Mouse (Mus musculus) MEL (cell line): ENCODE measurements around the gene Pknox2. TPM values are rescaled to one million over a fixed set of nuclear protein-coding genes. Genes with fewer than 3 reads are reported as not detected.

ENCODE experiments used
- DNase-seq: peaks from one replicate; pipeline ENCODE4 v3.0.0; 2011; ENCODE audit warnings: low read depth, low spot score
- H3K27ac ChIP-seq: 2 replicates; pipeline ENCODE4 v1.5.1; 2012; ENCODE audit warnings: low read depth, mild to moderate bottlenecking, control low read depth, low read length, moderate library complexity; ENCODE audit not compliant: control insufficient read depth
- H3K27me3 ChIP-seq, 2 experiments: fragments of 150-350 bp in 1 of 2; sonication (generic) in 1 of 2; 2 replicates each; pipeline ENCODE4 v1.6.1; 2012; ENCODE audit warnings: low read length in 2 of 2, mild to moderate bottlenecking in 2 of 2, improper control_type of control experiment in 1 of 2, moderate library complexity in 1 of 2; ENCODE audit not compliant: insufficient read depth in 2 of 2, control insufficient read depth in 1 of 2
- H3K36me3 ChIP-seq, 2 experiments: 2 replicates each; pipeline ENCODE4 v1.6.1; 2012 to 2014; ENCODE audit warnings: low read length in 2 of 2, improper control_type of control experiment in 1 of 2, inconsistent platforms in 1 of 2, mild to moderate bottlenecking in 1 of 2; ENCODE audit not compliant: insufficient read depth in 2 of 2, control insufficient read depth in 1 of 2
- H3K4me1 ChIP-seq, 2 experiments: fragments of 150-350 bp in 1 of 2; sonication (generic) in 1 of 2; 2 replicates each; pipeline ENCODE4 v1.6.1; 2012; ENCODE audit warnings: low read length in 2 of 2, improper control_type of control experiment in 1 of 2, mild to moderate bottlenecking in 1 of 2; ENCODE audit not compliant: insufficient read depth in 2 of 2, control insufficient read depth in 1 of 2
- H3K4me3 ChIP-seq, 2 experiments: fragments of 150-350 bp in 1 of 2; sonication (generic) in 1 of 2; 2 replicates each; pipeline ENCODE4 v1.5.1; 2012; ENCODE audit warnings: low read depth in 2 of 2, low read length in 2 of 2, mild to moderate bottlenecking in 2 of 2, moderate library complexity in 2 of 2, control low read depth in 1 of 2, improper control_type of control experiment in 1 of 2; ENCODE audit not compliant: control insufficient read depth in 1 of 2, insufficient read depth in 1 of 2
- H3K79me2 ChIP-seq: 2 replicates; pipeline ENCODE4 v1.6.1; 2012; ENCODE audit warnings: mild to moderate bottlenecking, low read length, moderate library complexity; ENCODE audit not compliant: control insufficient read depth, poor library complexity, insufficient read depth
- H3K9ac ChIP-seq: 2 replicates; pipeline ENCODE4 v1.6.1; 2012; ENCODE audit warnings: low read depth, mild to moderate bottlenecking, control low read depth, low read length, moderate library complexity; ENCODE audit not compliant: control insufficient read depth, poor library complexity, severe bottlenecking
- H3K9me3 ChIP-seq: fragments of 150-350 bp; sonication (generic); replicated peaks from 2 replicates; pipeline ENCODE4 v1.6.1; 2012; ENCODE audit warnings: mild to moderate bottlenecking, low read length, improper control_type of control experiment, moderate library complexity; ENCODE audit not compliant: insufficient read depth
- CHD2 ChIP-seq: IDR thresholded peaks from 2 replicates; pipeline ENCODE4 v1.6.1; 2011; ENCODE audit warnings: low read length, improper control_type of control experiment
- CTCF ChIP-seq, 3 experiments: IDR thresholded peaks in 2 of 3; conservative IDR thresholded peaks in 1 of 3; 2 replicates each; pipeline ENCODE4 v1.5.1; 2011 to 2012; ENCODE audit warnings: low read length in 3 of 3, low read depth in 2 of 3, mild to moderate bottlenecking in 2 of 3, improper control_type of control experiment in 1 of 3, inconsistent platforms in 1 of 3, mixed read lengths in 1 of 3, moderate library complexity in 1 of 3; ENCODE audit not compliant: control insufficient read depth in 1 of 3, insufficient read depth in 1 of 3, poor library complexity in 1 of 3, severe bottlenecking in 1 of 3
- ELF1 ChIP-seq: IDR thresholded peaks from 2 replicates; pipeline ENCODE4 v1.6.1; 2014; ENCODE audit warnings: low read depth, mild to moderate bottlenecking, inconsistent platforms, low read length, improper control_type of control experiment, moderate library complexity
- EP300 ChIP-seq, 2 experiments: IDR thresholded peaks; 2 replicates each; pipeline ENCODE4 v1.6.1; 2011; ENCODE audit warnings: improper control_type of control experiment in 2 of 2, low read length in 2 of 2, low read depth in 1 of 2, mild to moderate bottlenecking in 1 of 2
- ETS1 ChIP-seq: IDR thresholded peaks from 2 replicates; pipeline ENCODE4 v1.6.1; 2012; ENCODE audit warnings: low read depth, mild to moderate bottlenecking, inconsistent platforms, low read length, improper control_type of control experiment, moderate library complexity
- KAT2A ChIP-seq: conservative IDR thresholded peaks from 2 replicates; pipeline ENCODE4 v1.6.1; 2012; ENCODE audit warnings: low read depth, low read length, improper control_type of control experiment, inconsistent platforms
- MAFK ChIP-seq: IDR thresholded peaks from 2 replicates; pipeline ENCODE4 v1.6.1; 2011; ENCODE audit warnings: low read depth, mild to moderate bottlenecking, low read length, improper control_type of control experiment, borderline replicate concordance
- MYB ChIP-seq: IDR thresholded peaks from 2 replicates; pipeline ENCODE4 v1.6.1; 2011; ENCODE audit warnings: mild to moderate bottlenecking, low read depth, low read length, improper control_type of control experiment
- MYC ChIP-seq: IDR thresholded peaks from 2 replicates; pipeline ENCODE4 v1.6.1; 2011; ENCODE audit warnings: low read depth, mild to moderate bottlenecking, low read length, improper control_type of control experiment, moderate library complexity
- NRF1 ChIP-seq: IDR thresholded peaks from 2 replicates; pipeline ENCODE4 v1.6.1; 2014; ENCODE audit warnings: low read depth, mild to moderate bottlenecking, inconsistent platforms, low read length, improper control_type of control experiment, moderate library complexity; ENCODE audit not compliant: poor library complexity, insufficient read depth, severe bottlenecking
- POLR2A ChIP-seq, 2 experiments: IDR thresholded peaks; 2 replicates each; pipeline ENCODE4 v1.6.1; 2011 to 2012; ENCODE audit warnings: low read length in 2 of 2, mild to moderate bottlenecking in 2 of 2, control low read depth in 1 of 2, improper control_type of control experiment in 1 of 2, low read depth in 1 of 2, moderate library complexity in 1 of 2; ENCODE audit not compliant: control insufficient read depth in 1 of 2, insufficient read depth in 1 of 2, poor library complexity in 1 of 2
- RCOR1 ChIP-seq: IDR thresholded peaks from 2 replicates; pipeline ENCODE4 v1.6.1; 2012; ENCODE audit warnings: low read depth, mild to moderate bottlenecking, inconsistent platforms, low read length, improper control_type of control experiment
- SIN3A ChIP-seq: IDR thresholded peaks from 2 replicates; pipeline ENCODE4 v1.6.1; 2012; ENCODE audit warnings: low read length, improper control_type of control experiment, inconsistent platforms
- SMC3 ChIP-seq: IDR thresholded peaks from 2 replicates; pipeline ENCODE4 v1.6.1; 2011; ENCODE audit warnings: low read depth, low read length, improper control_type of control experiment
- TAL1 ChIP-seq: IDR thresholded peaks from 2 replicates; pipeline ENCODE4 v1.6.1; 2012; ENCODE audit warnings: mild to moderate bottlenecking, inconsistent platforms, low read length, moderate library complexity, mixed read lengths
- TBP ChIP-seq: IDR thresholded peaks from 2 replicates; pipeline ENCODE4 v1.8.0; 2011; ENCODE audit warnings: low read depth, low read length, improper control_type of control experiment
- USF1 ChIP-seq: IDR thresholded peaks from 2 replicates; pipeline ENCODE4 v1.6.1; 2014; ENCODE audit warnings: low read depth, mild to moderate bottlenecking, inconsistent platforms, low read length, improper control_type of control experiment, moderate library complexity
- ZMIZ1 ChIP-seq: IDR thresholded peaks from 2 replicates; pipeline ENCODE4 v1.6.1; 2012; ENCODE audit warnings: low read depth, mild to moderate bottlenecking, inconsistent platforms, low read length, improper control_type of control experiment, moderate library complexity
- polyA plus RNA-seq, 2 experiments: library from polyadenylated mRNA; stranded (reverse) in 1 of 2; unstranded in 1 of 2; fragments of >175 nt in 1 of 2; fragments of >200 nt in 1 of 2; gene quantifications; 2 replicates each; pipeline versions ENCODE4 v1.2.1 to v1.2.4; 2012; ENCODE audit warnings: low replicate concordance in 2 of 2, low read depth in 1 of 2; ENCODE audit not compliant: insufficient read length in 2 of 2, insufficient read depth in 1 of 2, missing spikeins in 1 of 2
- total RNA-seq: library from RNA; depleted of rRNA; stranded (reverse); fragments of 300-350 nt; gene quantifications from 2 replicates; pipeline ENCODE4 v1.2.3, GENCODE M21; 2012

The Pknox2 gene
- total and polyA plus RNA-seq, 3 experiments = not detected

DNA sequence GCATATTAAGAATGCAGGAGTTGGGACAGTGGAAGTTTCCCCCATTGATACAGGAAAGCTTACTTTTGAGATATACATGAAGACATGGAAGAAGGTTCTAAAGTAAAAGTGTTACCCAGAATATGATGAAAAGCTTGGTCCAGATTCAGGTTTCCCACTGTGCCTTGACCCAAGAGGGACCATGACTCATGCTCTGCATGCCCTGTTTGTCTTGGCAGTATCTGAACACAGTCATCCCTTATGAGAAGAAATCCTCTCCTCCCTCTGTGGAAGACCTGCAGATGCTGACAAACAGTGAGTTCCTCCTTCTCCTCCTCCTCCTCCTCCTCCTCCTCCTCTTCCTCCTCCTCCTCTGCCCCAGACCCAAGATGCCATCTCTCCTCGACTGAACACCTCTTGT, 276.9 kb downstream of the Pknox2 start:
- no peak overlapping the region for H3K9ac ChIP-seq

DNA sequence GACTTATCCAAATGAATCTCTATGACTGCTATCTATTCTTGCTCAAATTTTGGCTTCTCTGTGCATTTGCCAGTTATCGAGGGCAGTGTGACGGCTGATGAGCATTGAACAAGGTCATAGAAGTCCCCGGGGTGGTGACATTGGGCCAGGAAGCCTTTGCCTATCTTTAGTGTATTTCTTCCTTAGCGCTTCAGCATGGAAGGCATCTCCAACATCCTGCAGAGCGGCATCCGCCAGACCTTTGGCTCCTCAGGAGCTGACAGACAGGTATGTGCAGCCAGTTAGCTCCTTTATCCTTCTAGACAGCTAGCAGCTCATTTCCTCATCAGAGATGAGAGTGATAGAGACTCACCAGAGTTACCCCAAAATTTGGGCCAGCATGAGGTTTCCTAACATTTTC, 278.5 kb downstream of the Pknox2 start:
- no peak overlapping the region for H3K4me3 ChIP-seq
- H3K9ac ChIP-seq = no peak overlapping the region
- DNase-seq = no peak
- no peaks in the 10 kb centered on the region for H3K79me2 ChIP-seq
- no peak overlapping the region for H3K27ac ChIP-seq
- TF ChIP-seq TBP (no peak), RCOR1 (no peak), TAL1 (no peak), POLR2A (IDR thresholded peaks at IDR 0.05; ENCODE audit: control insufficient read depth in 1 of 2, insufficient read depth in 1 of 2, low read depth in 1 of 2, low read length in 2 of 2, poor library complexity in 1 of 2) (no peak), KAT2A (no peak), CHD2 (no peak), MYB (no peak), ELF1 (no peak)
- H3K4me1 ChIP-seq = no peaks in the 10 kb centered on the region
- no peaks in the 10 kb centered on the region for H3K36me3 ChIP-seq
- H3K27me3 ChIP-seq = peaks cover 0 to 2% of the 10 kb centered on the region in 2 experiments; a peak in 2 of 4 replicates
- H3K9me3 ChIP-seq = no peaks in the 10 kb centered on the region

More for the DNA sequence above, 276.9 kb downstream of the Pknox2 start:
- Histone ChIP-seq H3K27ac (no peak overlapping the region), H3K4me3 (no peak overlapping the region), H3K27me3 (peaks cover 1 to 2% of the 10 kb centered on the region in 2 experiments; a peak in 3 of 4 replicates), H3K79me2 (no peaks in the 10 kb centered on the region), H3K36me3 (no peaks in the 10 kb centered on the region), H3K4me1 (no peaks in the 10 kb centered on the region), H3K9me3 (no peaks in the 10 kb centered on the region)
- TF ChIP-seq TBP = no peak
- TF ChIP-seq ZMIZ1 = no peak
- no peak for TF ChIP-seq EP300 (IDR thresholded peaks at IDR 0.05; ENCODE audit: low read depth in 1 of 2, low read length in 2 of 2)
- no peak for TF ChIP-seq POLR2A (IDR thresholded peaks at IDR 0.05; ENCODE audit: control insufficient read depth in 1 of 2, insufficient read depth in 1 of 2, low read depth in 1 of 2, low read length in 2 of 2, poor library complexity in 1 of 2)
- no peak for TF ChIP-seq NRF1
- TF ChIP-seq SMC3 = no peak
- TF ChIP-seq USF1 = no peak
- TF ChIP-seq SIN3A = no peak
- no peak for TF ChIP-seq CTCF (IDR thresholded peaks at IDR 0.05 in 2 of 3, conservative IDR thresholded peaks at IDR 0.05 in 1 of 3; ENCODE audit: control insufficient read depth in 1 of 3, insufficient read depth in 1 of 3, low read depth in 2 of 3, low read length in 3 of 3, poor library complexity in 1 of 3, severe bottlenecking in 1 of 3)
- TF ChIP-seq MYC = no peak
- TF ChIP-seq MAFK = no peak
- no peak for TF ChIP-seq ETS1
- DNase-seq = no peak
